Mouse (Mus musculus) small intestine, adult 2 months (tissue): Measurements from ENCODE around the gene Med13l.

ENCODE experiments used
- CTCF ChIP-seq: fragments of 200-500 bp; IDR thresholded peaks from 2 replicates; pipeline ENCODE4 v1.5.1; 2012; ENCODE audit warnings: low read depth, mild to moderate bottlenecking, control low read depth, inconsistent platforms, low read length, moderate library complexity, mixed read lengths; ENCODE audit not compliant: insufficient replicate concordance, insufficient read length; ENCODE audit errors: extremely low read depth
- POLR2A ChIP-seq: fragments of 200-500 bp; IDR thresholded peaks from 2 replicates; pipeline ENCODE4 v1.6.1; 2012; ENCODE audit warnings: low read depth, mild to moderate bottlenecking, control low read depth, inconsistent platforms, low read length, moderate library complexity

GRCm38 (mm10) chr5:118569017-118569416 is 8.5 kb downstream of the Med13l start:
- TF ChIP-seq POLR2A (no peak), CTCF (no peak)
